Mouse (Mus musculus): ENCODE measurements around the gene Cldnd1.

- TF ChIP-seq CTCF (IDR thresholded peaks at IDR 0.05; ENCODE audit: low read depth, low read length) (no peak), POLR2AphosphoS5 (IDR thresholded peaks at IDR 0.05; ENCODE audit: insufficient replicate concordance, low read depth, low read length) (no peak), GATA1 (IDR thresholded peaks at IDR 0.05; ENCODE audit: borderline replicate concordance, low read length) (no peak)
Measured at GRCm38 (mm10) chr16:58708601-58709475, 18.9 kb upstream of the Cldnd1 start.

All from G1E (cell line).